Mouse (Mus musculus) activated CD4-positive, CD25-positive, alpha-beta regulatory T cell, adult 9 weeks (primary cell): Measurements from ENCODE around the gene Ankrd37. TPM values are rescaled to one million over a fixed set of nuclear protein-coding genes. Genes with fewer than 3 reads are reported as not detected.

Source experiments
- polyA plus RNA-seq: library from polyadenylated mRNA; unstranded; fragments of 100-300 nt; shearing (Covaris generic); gene quantifications from one replicate; pipeline ENCODE4 v1.2.1, GENCODE M21; 2017

Gene Ankrd37
- 24.3 TPM for polyA plus RNA-seq

GRCm38 (mm10) chr8:46005596-46005995 is at the start of gene Ankrd37:
TSS of gene Ankrd37 (minus strand) at chr8:46005707.

GRCm38 (mm10) chr8:45999138-45999783 is 6.2 kb downstream of the Ankrd37 start, which contains the start of gene Lrp2bp:
TSS of gene Lrp2bp (plus strand) at chr8:45999303.

GRCm38 (mm10) chr8:45975126-45975836 is 30.2 kb downstream of the Ankrd37 start, which contains the start of the genes 1700029J07Rik and Ufsp2:
TSS of gene 1700029J07Rik (minus strand) at chr8:45975252.
TSS of gene Ufsp2 (plus strand) at chr8:45975528.

Other genes starting within 250 kb of the Ankrd37 start
- gene Pdlim3, start 120.2 kb downstream of the Ankrd37 start, polyA plus RNA-seq: not detected
- not detected for gene Ccdc110, start 71.1 kb downstream of the Ankrd37 start, polyA plus RNA-seq
- gene 1700029J07Rik, start 30.5 kb downstream of the Ankrd37 start, polyA plus RNA-seq: 2.7 TPM
- gene Ufsp2, start 30.2 kb downstream of the Ankrd37 start, polyA plus RNA-seq: 50.6 TPM
- 0.56 TPM for gene Lrp2bp, start 6.4 kb downstream of the Ankrd37 start, polyA plus RNA-seq
- 35.6 TPM for gene Cfap97, start 146.1 kb upstream of the Ankrd37 start, polyA plus RNA-seq
- 5.7 TPM for gene Snx25, start 146.5 kb upstream of the Ankrd37 start, polyA plus RNA-seq
- 123 TPM for gene Slc25a4, start 205.6 kb upstream of the Ankrd37 start, polyA plus RNA-seq